Mouse (Mus musculus) induced T-regulatory cell, adult 2 months (primary cell): ENCODE results near the gene Rasgrp3.
"Not testable (repeated sequence)": the region's sequence is repeated elsewhere in the genome, so short reads cannot be mapped to it uniquely, and the experiment has no call there.

Experiments used
- DNase-seq: peaks from one replicate; pipeline ENCODE4 v3.0.0-alpha.2; 2012; ENCODE audit warnings: low read depth

Gene Rasgrp3

GRCm38 (mm10) chr17:75461771-75462170 lies 26.1 kb downstream of the Rasgrp3 start:
- no peak for DNase-seq

- not testable (repeated sequence) for DNase-seq
Observed at GRCm38 (mm10) chr17:75463223-75463622, 27.5 kb downstream of the Rasgrp3 start.

GRCm38 (mm10) chr17:75463645-75464044 lies 27.9 kb downstream of the Rasgrp3 start:
- no peak for DNase-seq

- no peak for DNase-seq
Observed at GRCm38 (mm10) chr17:75464331-75464982, 28.8 kb downstream of the Rasgrp3 start.

GRCm38 (mm10) chr17:75464983-75465634 lies 29.4 kb downstream of the Rasgrp3 start:
- DNase-seq, result no peak

GRCm38 (mm10) chr17:75465635-75465997 lies 29.9 kb downstream of the Rasgrp3 start:
- no peak for DNase-seq

GRCm38 (mm10) chr17:75466948-75467347 lies 31.3 kb downstream of the Rasgrp3 start:
- no peak for DNase-seq

- DNase-seq, result no peak
Observed at GRCm38 (mm10) chr17:75467526-75467925, 31.8 kb downstream of the Rasgrp3 start.

- no peak for DNase-seq
Observed at GRCm38 (mm10) chr17:75468479-75469114, 32.9 kb downstream of the Rasgrp3 start.

GRCm38 (mm10) chr17:75470325-75470724 lies 34.6 kb downstream of the Rasgrp3 start:
- DNase-seq, result no peak

- no peak for DNase-seq
Observed at GRCm38 (mm10) chr17:75470885-75471610, 35.4 kb downstream of the Rasgrp3 start.

- no peak for DNase-seq
Observed at GRCm38 (mm10) chr17:75471644-75472253, 36.1 kb downstream of the Rasgrp3 start.

GRCm38 (mm10) chr17:75472379-75472778 lies 36.7 kb downstream of the Rasgrp3 start:
- DNase-seq, result no peak

- DNase-seq, result no peak
Observed at GRCm38 (mm10) chr17:75475985-75476384, 40.3 kb downstream of the Rasgrp3 start.

- no peak for DNase-seq
Observed at GRCm38 (mm10) chr17:75476736-75477416, 41.2 kb downstream of the Rasgrp3 start.

- no peak for DNase-seq
Observed at GRCm38 (mm10) chr17:75477655-75478054, 42.0 kb downstream of the Rasgrp3 start.

GRCm38 (mm10) chr17:75478836-75479235 lies 43.1 kb downstream of the Rasgrp3 start:
- no peak for DNase-seq

GRCm38 (mm10) chr17:75479663-75480062 lies 44.0 kb downstream of the Rasgrp3 start:
- no peak for DNase-seq

GRCm38 (mm10) chr17:75480379-75480778 lies 44.7 kb downstream of the Rasgrp3 start:
- no peak for DNase-seq

GRCm38 (mm10) chr17:75486205-75486604 lies 50.5 kb downstream of the Rasgrp3 start:
- no peak for DNase-seq

- DNase-seq, result no peak
Observed at GRCm38 (mm10) chr17:75495213-75495612, 59.5 kb downstream of the Rasgrp3 start.

GRCm38 (mm10) chr17:75498241-75498651 lies 62.5 kb downstream of the Rasgrp3 start:
- DNase-seq, result no peak
